ENCODE assay signal across 9 mouse cellular contexts in genomic region chr15:102698193-102698592, GRCm38 (mm10). TPM values are rescaled to one million over a fixed set of nuclear protein-coding genes. Genes with fewer than 3 reads are reported as not detected.
DNase-seq lines count a peak whose midpoint lies in the region; ATAC-seq lines count a peak whose summit lies in the region.
"Had no signal": no experiment of that assay in that cellular context is flagged by ENCODE, and none has a peak within 500 bp of the region (broad histone marks: within the 10 kb centered on the region; RNA-seq: fewer than 3 reads in every experiment).

No protein-coding gene starts in this region.

- H3K4me2 ChIP-seq in embryonic facial prominence, embryonic 14.5 days (ENCODE audit: low read depth, low read length), result no peak overlapping the region
- H3K4me2 ChIP-seq: heart, embryonic 15.5 days had no signal

- H3K4me3 ChIP-seq in embryonic facial prominence, embryonic 14.5 days (ENCODE audit: low read depth, low read length), result no peak overlapping the region
- H3K4me3 ChIP-seq: heart, embryonic 15.5 days had no signal

- DNase-seq in ES-CJ7 (ENCODE audit: low read depth, low spot score), result peak; percentile 71
- DNase-seq in adrenal gland, postnatal 25 days, result peak; percentile 87
- DNase-seq in embryonic facial prominence, embryonic 14.5 days (ENCODE audit: low spot score), result peak; percentile 45
- peak; percentile 88 to 91 for DNase-seq in layer of hippocampus, postnatal 10 days (ENCODE audit: low spot score in 2 of 2)
- DNase-seq in lung, postnatal 36 days, result peak; percentile 92
- DNase-seq in skeletal muscle tissue, adult 2 months (ENCODE audit: low read depth, low spot score), result peak; percentile 31
- DNase-seq in yolk sac, embryonic 10.5 days (ENCODE audit: low spot score), result peak; percentile 59

- H3K27me3 ChIP-seq in embryonic facial prominence, embryonic 14.5 days (replicated peaks; ENCODE audit: control insufficient read depth, insufficient read depth, low read length), result peaks cover 63% of the 10 kb centered on the region

- no peaks in the 10 kb centered on the region for H3K36me3 ChIP-seq in embryonic facial prominence, embryonic 14.5 days (ENCODE audit: control insufficient read depth, insufficient read depth, low read length)
- H3K36me3 ChIP-seq: heart, embryonic 15.5 days had no signal

- no peak overlapping the region for H3K27ac ChIP-seq in embryonic facial prominence, embryonic 14.5 days (replicated peaks; ENCODE audit: low read depth, low read length)
- H3K27ac ChIP-seq: heart, embryonic 15.5 days had no signal

- H3K9ac ChIP-seq in embryonic facial prominence, embryonic 14.5 days (ENCODE audit: low read depth, low read length), result no peak overlapping the region
- H3K9ac ChIP-seq: heart, embryonic 15.5 days had no signal

- 1% methylated on average over 11 of the region's 11 CpGs for WGBS in embryonic facial prominence, embryonic 14.5 days

- 0 out of 2 replicates have a peak, but pooled peaks cover 7% of the 10 kb centered on the region for H3K4me1 ChIP-seq in embryonic facial prominence, embryonic 14.5 days (ENCODE audit: control insufficient read depth, insufficient read depth, low read length)

- H3K9me3 ChIP-seq in embryonic facial prominence, embryonic 14.5 days (ENCODE audit: control insufficient read depth, low read length), result no peaks in the 10 kb centered on the region
- H3K9me3 ChIP-seq: heart, embryonic 15.5 days had no signal

- peak; percentile 66; the same call in 1 of the 2 replicates for ATAC-seq in embryonic facial prominence, embryonic 14.5 days (ENCODE audit: low read depth)
- peak; percentile 62 to 67; a peak in 1 of 4 replicates for ATAC-seq in hematopoietic stem cell, adult 5-6 weeks (replicated peaks in 1 of 2; ENCODE audit: insufficient read depth in 1 of 2, low FRiP score in 2 of 2, low TSS enrichment in 1 of 2, low read depth in 1 of 2, poor library complexity in 2 of 2, severe bottlenecking in 2 of 2)

RNA-seq across cellular contexts. Expression of gene Calcoco1, which starts 23.8 kb away (rescaled TPM):
- total RNA-seq in adrenal gland, postnatal 25 days (2021), result 105 and 147 TPM in 2 replicates
- polyA plus RNA-seq in embryonic facial prominence, embryonic 14.5 days (2014; fragmentation: Nextera tagmentation; extraction: Ambion mirVana), result 51.1 and 51.9 TPM in 2 replicates
- 26.4 and 36.5 TPM in 2 replicates for total RNA-seq in hematopoietic stem cell, adult 5-6 weeks (2017)
- total RNA-seq in layer of hippocampus, postnatal 10 days (2021), result 10 to 100 TPM; 57.7 to 62.7 TPM

RNA-seq across cellular contexts. Expression of gene Atp5g2, which starts 26.0 kb away (rescaled TPM):
- 13.8 and 32.0 TPM in 2 replicates for total RNA-seq in adrenal gland, postnatal 25 days (2021)
- 82.9 and 94.1 TPM in 2 replicates for polyA plus RNA-seq in embryonic facial prominence, embryonic 14.5 days (2014; fragmentation: Nextera tagmentation; extraction: Ambion mirVana)
- total RNA-seq in hematopoietic stem cell, adult 5-6 weeks (2017), result 29.1 and 78.4 TPM in 2 replicates
- 10 to 100 TPM in 1 of 2 experiments, 1 to 10 TPM in 1; 5.9 to 17.8 TPM for total RNA-seq in layer of hippocampus, postnatal 10 days (2021)

Comparison
In these comparisons a context has a peak if more than half of its experiments do, and no peak if none do; other contexts are left out.
1. DNase-seq: peak in every context shown above with its lines; median percentile 92 in lung, postnatal 36 days; 90 in layer of hippocampus, postnatal 10 days; 87 in adrenal gland, postnatal 25 days; 71 in ES-CJ7; 59 in yolk sac, embryonic 10.5 days; 45 in embryonic facial prominence, embryonic 14.5 days; 31 in skeletal muscle tissue, adult 2 months.